In the genomic region with DNA sequence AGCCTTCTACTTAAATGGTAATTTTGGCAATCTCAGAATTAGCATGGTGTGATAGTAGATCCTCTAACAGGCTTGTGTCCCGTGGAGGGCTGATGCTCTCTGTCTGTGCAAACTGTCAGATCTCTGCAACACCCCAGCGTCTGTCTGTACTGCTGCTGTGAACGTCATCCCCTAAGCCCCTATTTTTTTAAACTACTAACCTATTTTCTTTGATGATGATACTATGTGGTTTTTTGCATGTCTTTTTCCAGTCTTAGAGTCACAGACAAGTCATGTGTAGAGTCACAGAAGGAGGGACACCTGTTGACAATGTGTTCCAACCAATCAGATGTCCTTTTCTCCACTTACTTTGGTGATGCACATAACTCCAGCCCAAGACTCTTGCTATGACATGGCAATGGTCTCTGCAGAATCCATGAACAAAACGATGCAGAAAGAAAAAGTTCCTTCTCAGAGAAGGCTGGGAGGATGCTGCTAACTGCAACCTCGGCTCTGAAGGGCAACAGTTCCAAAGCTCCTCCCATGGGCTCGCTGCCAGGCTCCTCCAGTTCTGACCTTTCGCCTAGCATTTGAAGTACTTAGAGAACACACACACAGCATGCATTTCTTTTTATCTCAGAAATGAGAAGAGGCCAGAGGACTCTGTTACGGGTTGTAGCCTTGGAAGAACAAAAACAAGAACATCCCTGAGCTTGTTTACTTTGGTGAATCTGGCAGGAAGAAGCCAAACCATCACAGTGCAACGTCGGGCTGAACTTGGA, we compare ENCODE assay signal across 8 mouse cellular contexts. TPM values are rescaled to one million over a fixed set of nuclear protein-coding genes. Genes with fewer than 3 reads are reported as not detected.
DNase-seq lines count a peak whose midpoint lies in the region; ATAC-seq and TF ChIP-seq lines count a peak whose summit lies in the region.

No protein-coding gene starts in this region.

- H3K79me2 ChIP-seq in heart, adult 2 months (replicated peaks; ENCODE audit: control insufficient read depth, insufficient read depth, low read length) = 0 out of 2 replicates have a peak, but pooled peaks cover 1% of the 10 kb centered on the region

- peak; percentile 83 for DNase-seq in adrenal gland, adult 2 months
- peak; percentile 74 to 77 for DNase-seq in heart, adult 2 months
- peak; percentile 79 for DNase-seq in kidney, adult 9 months
- peak; percentile 38 for DNase-seq in ovary, postnatal 10 days (ENCODE audit: low spot score)
- no peak for DNase-seq in retina, postnatal 1 day
- no peak for DNase-seq in spleen, adult 12 weeks (ENCODE audit: low spot score)

- no peak for TF ChIP-seq CTCF in heart, adult 2 months (IDR thresholded peaks at IDR 0.05)

- peaks cover 7% of the 10 kb centered on the region for H3K4me1 ChIP-seq in heart, adult 2 months (ENCODE audit: control insufficient read depth, insufficient read depth, low read length)

- no peak overlapping the region for H3K4me3 ChIP-seq in heart, adult 2 months

- intact Hi-C loops in heart, adult 2 months (cut with DNase I) = no loop called here

- 0 out of 2 replicates have a peak overlapping the region, but pooled peaks have one; percentile 20 for H3K9ac ChIP-seq in heart, adult 2 months (ENCODE audit: low read depth, low read length)

- H3K36me3 ChIP-seq in heart, adult 2 months (ENCODE audit: control insufficient read depth, insufficient read depth, low read length) = peaks cover 4% of the 10 kb centered on the region

- H3K27ac ChIP-seq in heart, adult 2 months = peak overlapping the region; percentile 45

- ATAC-seq in megakaryocyte progenitor cell, adult 5-6 weeks (replicated peaks; ENCODE audit: poor library complexity) = no peak
- ATAC-seq in monocyte, adult 5-6 weeks (replicated peaks; ENCODE audit: insufficient number of reproducible peaks, low FRiP score, low TSS enrichment, poor library complexity, severe bottlenecking) = no peak

- H3K27me3 ChIP-seq in heart, adult 2 months (ENCODE audit: control insufficient read depth, insufficient read depth, low read length) = no peaks in the 10 kb centered on the region

- 27% methylated on average over 10 of the region's 10 CpGs for WGBS in heart, adult 2 months

- TF ChIP-seq EP300 in heart, adult 2 months (IDR thresholded peaks at IDR 0.05; ENCODE audit: insufficient read depth, low read depth, low read length) = 0 out of 2 replicates have a peak, but pooled peaks have one; percentile 12

- TF ChIP-seq POLR2A in heart, adult 2 months (IDR thresholded peaks at IDR 0.05; ENCODE audit: insufficient read depth, low read depth, low read length) = no peak

RNA-seq across cellular contexts. Expression of a gene that starts 23.0 kb away (rescaled TPM):
- total RNA-seq in adrenal gland, adult 2 months (2021) = 10 to 100 TPM; 30.2 to 32.6 TPM
- polyA plus RNA-seq in adrenal gland, adult 2 months (2012; rRNA removed) = 5.4 and 6.9 TPM in 2 replicates
- 10 to 100 TPM; 36.6 to 45.8 TPM for total RNA-seq in heart, adult 2 months (2021)
- 24.2 and 43.5 TPM in 2 replicates for polyA plus RNA-seq in heart, adult 2 months (2012; rRNA removed)
- 19.4 and 23.6 TPM in 2 replicates for total RNA-seq in megakaryocyte progenitor cell, adult 5-6 weeks (2015)
- 19.8 and 20.8 TPM in 2 replicates for total RNA-seq in megakaryocyte progenitor cell, adult 5-6 weeks (2017)
- 23.3 to 33.9 TPM (median 30.5 TPM) in 3 replicates for total RNA-seq in monocyte, adult 5-6 weeks (2017)

RNA-seq across cellular contexts. Expression of a gene that starts 23.0 kb away (rescaled TPM):
- total RNA-seq in adrenal gland, adult 2 months (2021) = 1 to 10 TPM; 2.3 to 3.0 TPM
- 1.8 and 1.9 TPM in 2 replicates for polyA plus RNA-seq in adrenal gland, adult 2 months (2012; rRNA removed)
- 1 to 10 TPM; 1.4 to 1.7 TPM for total RNA-seq in heart, adult 2 months (2021)
- 0.61 and 0.85 TPM in 2 replicates for polyA plus RNA-seq in heart, adult 2 months (2012; rRNA removed)
- 5.9 and 11.8 TPM in 2 replicates for total RNA-seq in megakaryocyte progenitor cell, adult 5-6 weeks (2015)
- total RNA-seq in megakaryocyte progenitor cell, adult 5-6 weeks (2017) = 2.7 and 3.5 TPM in 2 replicates
- total RNA-seq in monocyte, adult 5-6 weeks (2017) = 12.8 to 26.5 TPM (median 21.5 TPM) in 3 replicates

RNA-seq across cellular contexts. Expression of a gene that starts 48.9 kb away (rescaled TPM):
- 1 to 10 TPM; 2.1 to 4.3 TPM for total RNA-seq in adrenal gland, adult 2 months (2021)
- polyA plus RNA-seq in adrenal gland, adult 2 months (2012; rRNA removed) = 6.6 and 6.7 TPM in 2 replicates
- total RNA-seq in heart, adult 2 months (2021) = 1 to 10 TPM; 6.3 to 6.8 TPM
- 5.7 and 5.8 TPM in 2 replicates for polyA plus RNA-seq in heart, adult 2 months (2012; rRNA removed)
- total RNA-seq in megakaryocyte progenitor cell, adult 5-6 weeks (2015) = 0.10 TPM in 1 of 2 replicates, not detected in the other
- not detected in 2 replicates for total RNA-seq in megakaryocyte progenitor cell, adult 5-6 weeks (2017)
- not detected in 3 replicates for total RNA-seq in monocyte, adult 5-6 weeks (2017)

Comparison
In these comparisons a context has a peak if more than half of its experiments do, and no peak if none do; other contexts are left out.
1. DNase-seq: peak in adrenal gland, adult 2 months (single experiment), heart, adult 2 months (2 of 2), kidney, adult 9 months (single experiment) and ovary, postnatal 10 days (single experiment); none in retina, postnatal 1 day (single experiment) and spleen, adult 12 weeks (single experiment).